Mouse (Mus musculus): ENCODE measurements at regions not wholly inside any gene's neighbourhood (a gene's known extent, or its start where the extent isn't known, plus 50 kb on each side); places are given as distances from the start of the nearest gene placed in this dataset.
A peak's percentile ranks its signal among the peaks of the same experiment; 100 is the strongest.

GRCm38 (mm10) chr13:28768717-28769426 lies 184.6 kb downstream of the Sox4 start:
- no peak overlapping the region for H3K9ac ChIP-seq (replicated peaks; ENCODE audit: low read depth)
- 54% methylated on average over 14 of the region's 14 CpGs for WGBS
- H3K4me2 ChIP-seq (replicated peaks; ENCODE audit: low read depth, low read length): no peak overlapping the region
- no peak overlapping the region for H3K27ac ChIP-seq (ENCODE audit: low read length)
- H3K9me3 ChIP-seq (ENCODE audit: low read length): no peaks in the 10 kb centered on the region
- no peaks in the 10 kb centered on the region for H3K27me3 ChIP-seq (replicated peaks; ENCODE audit: insufficient read depth, low read length)
- no peak overlapping the region for H3K4me3 ChIP-seq (ENCODE audit: low read depth, low read length)
- ATAC-seq (no peak), DNase-seq (ENCODE audit: low spot score) (no peak)
- H3K36me3 ChIP-seq (ENCODE audit: insufficient read depth, low read length): no peaks in the 10 kb centered on the region
- no peaks in the 10 kb centered on the region for H3K4me1 ChIP-seq (ENCODE audit: insufficient read depth, low read depth, low read length)
- TF ChIP-seq CTCF (IDR thresholded peaks at IDR 0.05) (no peak), EP300 (IDR thresholded peaks at IDR 0.05) (no peak)

DNA sequence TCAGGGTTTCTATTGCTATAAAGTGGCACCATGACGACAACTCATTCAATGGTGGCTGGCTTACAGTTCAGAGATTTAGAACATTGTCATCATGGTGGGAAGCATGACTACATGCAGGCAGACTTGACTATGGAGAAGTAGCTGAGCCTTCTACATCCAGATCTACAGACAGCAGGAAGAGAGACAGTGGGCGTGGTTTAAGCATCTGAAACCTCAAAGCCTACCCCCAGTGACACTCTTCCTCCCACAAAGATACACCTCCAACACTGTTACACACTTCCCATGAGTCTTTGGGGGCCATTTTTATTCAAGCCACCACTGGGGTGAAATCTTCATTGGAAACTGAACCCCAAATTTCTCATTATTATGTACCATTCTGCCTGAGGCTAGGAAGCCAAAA lies 191.0 kb downstream of the Sox4 start:
- Histone ChIP-seq H3K4me2 (replicated peaks; ENCODE audit: low read depth, low read length) (no peak overlapping the region), H3K4me1 (ENCODE audit: insufficient read depth, low read depth, low read length) (no peaks in the 10 kb centered on the region), H3K9ac (replicated peaks; ENCODE audit: low read depth) (no peak overlapping the region), H3K27me3 (replicated peaks; ENCODE audit: insufficient read depth, low read length) (no peaks in the 10 kb centered on the region), H3K27ac (ENCODE audit: low read length) (no peak overlapping the region), H3K4me3 (ENCODE audit: low read depth, low read length) (no peak overlapping the region), H3K36me3 (ENCODE audit: insufficient read depth, low read length) (no peaks in the 10 kb centered on the region), H3K9me3 (ENCODE audit: low read length) (no peaks in the 10 kb centered on the region)
- no peak for ATAC-seq
- 100% methylated on average over 2 of the region's 2 CpGs for WGBS
- DNase-seq (ENCODE audit: low spot score): no peak
- TF ChIP-seq CTCF (IDR thresholded peaks at IDR 0.05) (no peak), EP300 (IDR thresholded peaks at IDR 0.05) (no peak)

- H3K4me2 ChIP-seq (replicated peaks; ENCODE audit: low read depth, low read length): no peak overlapping the region
- H3K27me3 ChIP-seq (replicated peaks; ENCODE audit: insufficient read depth, low read length): no peaks in the 10 kb centered on the region
- no peak overlapping the region for H3K4me3 ChIP-seq (ENCODE audit: low read depth, low read length)
- no peaks in the 10 kb centered on the region for H3K9me3 ChIP-seq (ENCODE audit: low read length)
- 36% methylated on average over 3 of the region's 3 CpGs for WGBS
- TF ChIP-seq EP300 (IDR thresholded peaks at IDR 0.05) (no peak), CTCF (IDR thresholded peaks at IDR 0.05) (no peak)
- no peaks in the 10 kb centered on the region for H3K36me3 ChIP-seq (ENCODE audit: insufficient read depth, low read length)
- DNase-seq (ENCODE audit: low spot score) (peak; percentile 24), ATAC-seq (no peak)
- no peaks in the 10 kb centered on the region for H3K4me1 ChIP-seq (ENCODE audit: insufficient read depth, low read depth, low read length)
- no peak overlapping the region for H3K27ac ChIP-seq (ENCODE audit: low read length)
- no peak overlapping the region for H3K9ac ChIP-seq (replicated peaks; ENCODE audit: low read depth)
Measured at GRCm38 (mm10) chr13:28759026-28759425, 194.5 kb downstream of the Sox4 start.

- H3K27ac ChIP-seq (ENCODE audit: low read length): peak overlapping the region; percentile 88
- 0 out of 2 replicates have a peak overlapping the region, but pooled peaks have one; percentile 13 for H3K9ac ChIP-seq (replicated peaks; ENCODE audit: low read depth)
- H3K9me3 ChIP-seq (ENCODE audit: low read length): no peaks in the 10 kb centered on the region
- DNase-seq (ENCODE audit: low spot score): peak; percentile 95
- TF ChIP-seq CTCF (IDR thresholded peaks at IDR 0.05) (no peak), EP300 (IDR thresholded peaks at IDR 0.05) (peak; percentile 65)
- H3K27me3 ChIP-seq (replicated peaks; ENCODE audit: insufficient read depth, low read length): no peaks in the 10 kb centered on the region
- peak overlapping the region; percentile 45 for H3K4me3 ChIP-seq (ENCODE audit: low read depth, low read length)
- peak overlapping the region; percentile 67 for H3K4me2 ChIP-seq (replicated peaks; ENCODE audit: low read depth, low read length)
- H3K36me3 ChIP-seq (ENCODE audit: insufficient read depth, low read length): no peaks in the 10 kb centered on the region
- 3% methylated on average over 10 of the region's 13 CpGs for WGBS
- ATAC-seq: peak; percentile 94
- H3K4me1 ChIP-seq (ENCODE audit: insufficient read depth, low read depth, low read length): no peaks in the 10 kb centered on the region
Measured at GRCm38 (mm10) chr13:28757846-28758522, 195.5 kb downstream of the Sox4 start.

DNA sequence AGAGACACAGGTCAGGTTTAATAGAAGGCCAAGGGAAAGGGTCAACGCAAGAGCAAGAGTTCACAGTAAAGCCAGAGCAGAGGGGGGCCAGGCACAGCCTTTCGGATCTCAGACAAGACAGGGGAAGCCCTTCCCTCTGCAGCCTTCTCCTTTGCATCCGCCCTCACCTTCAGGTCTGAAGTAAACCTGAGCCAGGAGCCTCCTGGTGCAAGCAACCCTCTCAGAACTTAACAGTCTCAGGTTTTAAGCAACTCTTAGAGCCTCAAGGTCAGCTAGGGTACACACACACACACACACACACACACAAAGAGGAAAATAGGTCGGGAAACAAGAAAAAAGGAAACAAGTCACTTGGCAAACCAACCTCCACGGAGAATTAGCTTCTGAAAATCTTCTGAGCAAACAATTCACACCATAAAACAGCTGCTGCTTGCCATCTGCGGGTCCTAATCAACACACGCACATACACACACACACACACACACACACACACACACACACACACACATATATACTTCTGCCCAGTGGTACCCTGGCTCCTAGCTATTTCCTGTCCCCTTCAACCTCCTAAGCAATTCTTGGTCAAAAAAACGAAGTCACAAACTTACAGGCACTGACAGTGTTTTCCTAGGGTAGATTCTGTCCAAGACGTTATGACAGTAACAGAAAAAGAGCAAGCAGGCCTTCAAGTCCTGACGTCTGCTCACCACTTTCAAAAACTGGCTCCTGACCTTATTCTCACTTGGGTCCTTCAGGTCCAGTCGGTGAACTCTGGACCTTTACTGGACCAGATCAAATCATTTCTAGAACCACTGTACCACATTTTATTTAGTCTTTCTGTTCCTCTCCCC lies 196.4 kb downstream of the Sox4 start:
- WGBS: 20% methylated on average over 11 of the region's 11 CpGs
- DNase-seq (ENCODE audit: low spot score): peak; percentile 70
- no peaks in the 10 kb centered on the region for H3K36me3 ChIP-seq (ENCODE audit: insufficient read depth, low read length)
- no peaks in the 10 kb centered on the region for H3K27me3 ChIP-seq (replicated peaks; ENCODE audit: insufficient read depth, low read length)
- no peaks in the 10 kb centered on the region for H3K9me3 ChIP-seq (ENCODE audit: low read length)
- TF ChIP-seq CTCF (IDR thresholded peaks at IDR 0.05) (no peak), EP300 (IDR thresholded peaks at IDR 0.05) (no peak)
- no peaks in the 10 kb centered on the region for H3K4me1 ChIP-seq (ENCODE audit: insufficient read depth, low read depth, low read length)
- 0 out of 2 replicates have a peak overlapping the region, but pooled peaks have one; percentile 19 for H3K9ac ChIP-seq (replicated peaks; ENCODE audit: low read depth)
- peak overlapping the region; percentile 67 for H3K4me2 ChIP-seq (replicated peaks; ENCODE audit: low read depth, low read length)
- H3K27ac ChIP-seq (ENCODE audit: low read length): peak overlapping the region; percentile 88
- peak overlapping the region; percentile 45; the same call in 1 of the 2 replicates for H3K4me3 ChIP-seq (ENCODE audit: low read depth, low read length)
- ATAC-seq: peak; percentile 24

DNA sequence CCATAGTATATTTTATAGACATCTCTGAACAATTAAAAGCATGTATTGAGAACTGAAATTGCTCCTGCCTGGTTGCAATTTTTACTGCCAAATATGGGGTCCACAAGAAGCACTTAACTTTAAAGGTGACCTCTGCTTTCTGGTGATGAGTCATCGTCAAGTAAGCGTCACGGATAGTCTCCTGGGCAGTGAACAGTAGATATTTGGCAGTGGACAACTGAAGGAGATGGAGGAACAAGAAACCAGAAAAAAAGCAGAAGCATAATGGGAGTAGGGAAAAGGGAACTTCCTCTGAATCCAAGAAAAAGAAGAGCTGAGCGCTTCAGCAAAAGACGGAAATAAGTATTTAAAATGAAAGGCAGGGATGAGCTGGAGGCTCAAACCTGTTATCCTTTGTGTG lies 199.3 kb downstream of the Sox4 start:
- no peaks in the 10 kb centered on the region for H3K27me3 ChIP-seq (replicated peaks; ENCODE audit: insufficient read depth, low read length)
- no peak for ATAC-seq
- no peak overlapping the region for H3K4me2 ChIP-seq (replicated peaks; ENCODE audit: low read depth, low read length)
- no peaks in the 10 kb centered on the region for H3K36me3 ChIP-seq (ENCODE audit: insufficient read depth, low read length)
- no peak overlapping the region for H3K9ac ChIP-seq (replicated peaks; ENCODE audit: low read depth)
- TF ChIP-seq CTCF (IDR thresholded peaks at IDR 0.05): no peak
- no peak for TF ChIP-seq EP300 (IDR thresholded peaks at IDR 0.05)
- H3K4me3 ChIP-seq (ENCODE audit: low read depth, low read length): no peak overlapping the region
- 51% methylated on average over 5 of the region's 5 CpGs for WGBS
- DNase-seq (ENCODE audit: low spot score): no peak
- 0 out of 2 replicates have a peak, but pooled peaks cover 3% of the 10 kb centered on the region for H3K4me1 ChIP-seq (ENCODE audit: insufficient read depth, low read depth, low read length)
- no peaks in the 10 kb centered on the region for H3K9me3 ChIP-seq (ENCODE audit: low read length)
- H3K27ac ChIP-seq (ENCODE audit: low read length): no peak overlapping the region

Measured in lung, postnatal 0 days (tissue).